Mouse (Mus musculus) heart, embryonic 11.5 days (tissue): Measurements from ENCODE around the gene Ppp3r2. TPM values are rescaled to one million over a fixed set of nuclear protein-coding genes. Genes with fewer than 3 reads are reported as not detected.

Source experiments
- ATAC-seq: fragments of 200-750 bp; cut with Nextera tagmentation; replicated peaks from 2 replicates; pipeline ENCODE4 v1.8.0; 2017; ENCODE audit warnings: moderate library complexity; ENCODE audit not compliant: insufficient number of reproducible peaks, low FRiP score, low TSS enrichment
- H3K27ac ChIP-seq: fragments of 300-500 bp; sonication (generic); 2 replicates; pipeline ENCODE4 v1.5.1; 2014; ENCODE audit warnings: mild to moderate bottlenecking, low read depth, low read length
- H3K27me3 ChIP-seq: fragments of 300-500 bp; sonication (generic); 2 replicates; pipeline ENCODE4 v1.6.1; 2014; ENCODE audit warnings: mild to moderate bottlenecking, low read length, mixed read lengths; ENCODE audit not compliant: control insufficient read depth, insufficient read depth
- H3K36me3 ChIP-seq: fragments of 300-500 bp; sonication (generic); 2 replicates; pipeline ENCODE4 v1.6.1; 2014; ENCODE audit warnings: mild to moderate bottlenecking, low read length, moderate library complexity, mixed read lengths; ENCODE audit not compliant: control insufficient read depth, insufficient read depth
- H3K4me1 ChIP-seq: fragments of 300-500 bp; sonication (generic); 2 replicates; pipeline ENCODE4 v1.6.1; 2014; ENCODE audit warnings: low read length; ENCODE audit not compliant: control insufficient read depth, insufficient read depth
- H3K4me2 ChIP-seq: fragments of 300-500 bp; sonication (generic); 2 replicates; pipeline ENCODE4 v1.6.1; 2014; ENCODE audit warnings: mild to moderate bottlenecking, moderate library complexity
- H3K4me3 ChIP-seq: fragments of 300-500 bp; sonication (generic); 2 replicates; pipeline ENCODE4 v1.5.1; 2014; ENCODE audit warnings: low read depth, low read length
- H3K9ac ChIP-seq: fragments of 300-500 bp; sonication (generic); 2 replicates; pipeline ENCODE4 v1.6.1; 2014; ENCODE audit warnings: mild to moderate bottlenecking, low read depth, low read length, moderate library complexity
- H3K9me3 ChIP-seq: fragments of 300-500 bp; sonication (generic); replicated peaks from 2 replicates; pipeline ENCODE4 v1.6.1; 2016; ENCODE audit warnings: low read length; ENCODE audit not compliant: control insufficient read depth
- WGBS: fragments of 180-500 bp; shearing (Covaris S2); extraction: QIAGEN DNeasy Blood & Tissue Kit; methylation state at CpG from one replicate; pipeline ENCODE4 v1.1.7; 2014; ENCODE audit not compliant: insufficient replicate concordance; 5-methylcytosine and 5-hydroxymethylcytosine counted together
- polyA plus RNA-seq: library from polyadenylated mRNA; unstranded; fragments of >200 nt; fragmentation: Nextera tagmentation; extraction: Ambion mirVana; gene quantifications from 2 replicates; pipeline ENCODE4 v1.2.1, GENCODE M21; 2014

Ppp3r2 gene
- 0.27 TPM in 1 of 2 replicates, not detected in the other for polyA plus RNA-seq

- 72% methylated on average over 13 of the region's 13 CpGs for WGBS
Measured at GRCm38 (mm10) chr4:49681812-49682211, at the start of gene Ppp3r2. Ppp3r2 (minus strand) TSS chr4:49682024.

DNA sequence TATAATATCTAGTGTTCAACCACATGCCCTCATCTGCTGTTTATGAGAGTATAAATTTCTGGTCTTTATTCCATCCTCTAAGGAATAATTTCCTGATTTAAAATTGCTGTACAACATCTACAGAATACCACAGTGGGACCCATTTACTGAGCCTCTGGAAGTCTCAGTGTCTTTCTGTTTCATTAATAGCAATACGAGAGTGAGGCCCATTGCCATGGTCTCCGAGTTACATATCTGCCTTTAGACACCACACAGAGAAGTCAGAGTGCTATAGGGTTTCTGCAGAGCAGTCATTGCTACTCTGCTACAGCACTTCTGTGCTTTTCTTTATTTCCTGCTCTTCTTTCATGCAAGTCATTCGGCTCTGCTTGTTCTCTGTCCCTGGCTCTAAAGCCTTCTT, 47.5 kb upstream of the Ppp3r2 start:
- Histone ChIP-seq H3K4me2 (no peak overlapping the region), H3K4me1 (no peaks in the 10 kb centered on the region), H3K9ac (no peak overlapping the region), H3K27me3 (no peaks in the 10 kb centered on the region), H3K36me3 (no peaks in the 10 kb centered on the region), H3K9me3 (no peaks in the 10 kb centered on the region), H3K27ac (no peak overlapping the region), H3K4me3 (no peak overlapping the region)
- no peak for ATAC-seq
- 75% methylated on average over 3 of the region's 3 CpGs for WGBS

More at GRCm38 (mm10) chr4:49681812-49682211, at the start of gene Ppp3r2:
- ATAC-seq = no peak
- H3K4me3 ChIP-seq = no peak within 1 kb of the TSS
- H3K36me3 ChIP-seq = no peaks in the 10 kb centered on the region
- no peaks in the 10 kb centered on the region for H3K4me1 ChIP-seq
- no peaks in the 10 kb centered on the region for H3K27me3 ChIP-seq
- H3K27ac ChIP-seq = no peak within 1 kb of the TSS
- H3K4me2 ChIP-seq = no peak within 1 kb of the TSS
- H3K9me3 ChIP-seq = no peaks in the 10 kb centered on the region
- no peak within 1 kb of the TSS for H3K9ac ChIP-seq

- Histone ChIP-seq H3K9me3 (no peaks in the 10 kb centered on the region), H3K9ac (no peak overlapping the region), H3K4me3 (no peak overlapping the region), H3K27ac (no peak overlapping the region), H3K36me3 (no peaks in the 10 kb centered on the region), H3K4me2 (no peak overlapping the region), H3K27me3 (no peaks in the 10 kb centered on the region), H3K4me1 (no peaks in the 10 kb centered on the region)
- WGBS = 89% methylated on average over 2 of the region's 2 CpGs
- ATAC-seq = no peak
Measured at GRCm38 (mm10) chr4:49723908-49724307, 42.1 kb upstream of the Ppp3r2 start.

DNA sequence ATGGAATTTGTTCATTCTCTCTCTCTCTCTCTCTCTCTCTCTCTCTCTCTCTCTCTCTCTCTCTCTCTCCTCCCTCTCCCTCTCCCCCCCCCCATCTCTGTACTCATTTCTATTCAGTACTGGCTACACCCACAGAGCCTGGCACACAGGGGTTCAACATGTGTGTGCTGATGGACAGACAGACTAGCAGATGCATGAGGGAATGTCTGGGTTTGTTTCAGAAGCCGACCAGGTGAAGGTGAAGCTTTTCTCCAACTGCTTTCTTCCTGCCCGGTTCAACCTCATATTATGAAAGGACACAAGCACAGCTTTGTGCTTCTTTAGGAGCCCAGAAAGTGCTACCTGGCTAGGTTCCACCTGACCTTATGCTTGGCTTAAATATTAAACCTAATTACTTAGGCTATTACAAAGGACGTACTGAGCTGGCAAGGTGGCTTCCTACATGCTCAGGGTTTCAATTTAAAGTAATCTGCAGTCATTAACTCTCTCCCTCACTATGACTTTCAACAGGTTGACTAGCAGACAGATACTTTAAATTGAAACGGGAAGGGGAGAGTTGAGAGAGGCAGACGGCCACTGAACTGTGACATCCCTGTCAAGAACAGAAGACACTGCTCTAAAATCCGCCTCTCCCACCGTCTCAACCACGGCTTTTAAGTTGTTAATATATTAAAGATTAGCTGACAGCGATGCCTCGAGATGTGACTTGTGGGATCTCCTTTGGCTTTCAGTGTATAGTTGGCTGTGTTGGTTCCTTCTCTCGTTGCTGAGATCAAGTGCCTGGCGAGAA, 9.8 kb upstream of the Ppp3r2 start:
- Histone ChIP-seq H3K4me3 (no peak overlapping the region), H3K4me2 (no peak overlapping the region), H3K9me3 (no peaks in the 10 kb centered on the region), H3K9ac (no peak overlapping the region), H3K36me3 (no peaks in the 10 kb centered on the region), H3K4me1 (no peaks in the 10 kb centered on the region), H3K27me3 (no peaks in the 10 kb centered on the region), H3K27ac (no peak overlapping the region)
- no peak for ATAC-seq
- 74% methylated on average over 12 of the region's 12 CpGs for WGBS

- Histone ChIP-seq H3K4me2 (no peak overlapping the region), H3K4me1 (no peaks in the 10 kb centered on the region), H3K36me3 (no peaks in the 10 kb centered on the region), H3K27ac (no peak overlapping the region), H3K9ac (no peak overlapping the region), H3K27me3 (no peaks in the 10 kb centered on the region), H3K9me3 (no peaks in the 10 kb centered on the region), H3K4me3 (no peak overlapping the region)
- 25% methylated on average over 9 of the region's 9 CpGs for WGBS
- no peak for ATAC-seq
Measured at GRCm38 (mm10) chr4:49688594-49689288, 6.9 kb upstream of the Ppp3r2 start.

DNA sequence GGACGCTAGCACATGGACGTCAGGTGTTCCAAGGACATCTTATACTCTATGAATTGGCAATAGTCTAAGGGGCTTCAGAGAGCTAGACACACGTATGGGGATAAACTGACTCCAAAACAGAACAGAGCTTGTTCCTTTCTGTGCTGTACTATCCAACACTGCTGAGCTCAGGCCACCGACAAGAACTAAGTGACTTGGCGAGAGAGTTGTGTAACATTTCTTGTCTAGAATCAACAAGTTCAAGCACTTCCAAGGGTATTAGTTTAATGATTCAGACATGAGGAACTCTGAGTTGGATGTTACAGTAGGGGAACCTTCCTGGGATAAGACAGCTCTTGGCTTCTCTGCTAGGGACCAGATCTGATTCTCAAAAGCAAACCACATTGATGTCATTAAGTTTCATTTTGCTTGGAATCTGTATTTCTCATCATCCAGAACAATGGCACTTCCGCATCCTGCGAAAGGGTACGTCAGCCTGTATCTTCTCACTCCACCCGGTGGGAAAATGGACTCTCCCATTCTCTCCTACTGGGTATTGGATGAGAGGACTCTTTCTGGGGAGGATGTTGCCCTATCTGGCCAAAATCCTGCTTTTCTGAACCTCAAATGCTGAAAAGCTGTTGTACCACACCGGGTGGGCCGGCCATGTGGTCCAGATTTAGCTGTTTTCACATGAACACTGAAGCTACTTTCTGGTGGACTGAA, 1.5 kb downstream of the Ppp3r2 start:
- 83% methylated on average over 11 of the region's 11 CpGs for WGBS
- Histone ChIP-seq H3K4me1 (peaks cover 2% of the 10 kb centered on the region; the same call in 1 of the 2 replicates), H3K4me2 (no peak overlapping the region), H3K36me3 (no peaks in the 10 kb centered on the region), H3K4me3 (no peak overlapping the region), H3K27me3 (no peaks in the 10 kb centered on the region), H3K27ac (no peak overlapping the region), H3K9me3 (no peaks in the 10 kb centered on the region), H3K9ac (no peak overlapping the region)
- no peak for ATAC-seq

DNA sequence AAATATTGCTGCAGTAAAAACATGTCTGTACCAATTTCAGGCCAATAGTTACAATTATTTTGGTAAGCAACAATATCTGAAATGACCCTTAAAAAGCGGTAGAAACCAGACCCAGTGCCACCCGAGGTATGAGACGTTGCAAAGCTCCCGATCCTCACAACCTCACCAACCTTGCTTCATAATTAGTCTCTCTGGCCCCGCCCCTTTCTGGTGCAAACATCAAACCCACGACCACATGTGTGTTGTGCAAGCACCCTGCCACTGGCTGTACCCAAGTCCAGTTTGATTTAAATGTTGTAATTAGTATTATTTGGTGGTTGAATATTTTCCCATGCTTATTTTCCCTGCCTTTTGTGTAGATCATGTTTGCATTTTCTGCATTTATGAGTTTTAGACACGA, 5.0 kb downstream of the Ppp3r2 start:
- H3K27me3 ChIP-seq = no peaks in the 10 kb centered on the region
- H3K9ac ChIP-seq = no peak overlapping the region
- no peak overlapping the region for H3K4me2 ChIP-seq
- WGBS = 72% methylated on average over 7 of the region's 7 CpGs
- H3K27ac ChIP-seq = no peak overlapping the region
- H3K4me1 ChIP-seq = peaks cover 2% of the 10 kb centered on the region; the same call in 1 of the 2 replicates
- H3K36me3 ChIP-seq = no peaks in the 10 kb centered on the region
- no peak overlapping the region for H3K4me3 ChIP-seq
- H3K9me3 ChIP-seq = no peaks in the 10 kb centered on the region
- no peak for ATAC-seq

- 65% methylated on average over 6 of the region's 6 CpGs for WGBS
- no peak overlapping the region for H3K4me3 ChIP-seq
- H3K36me3 ChIP-seq = no peaks in the 10 kb centered on the region
- no peak overlapping the region for H3K27ac ChIP-seq
- H3K9me3 ChIP-seq = no peaks in the 10 kb centered on the region
- H3K4me2 ChIP-seq = no peak overlapping the region
- no peak for ATAC-seq
- H3K4me1 ChIP-seq = peaks cover 2% of the 10 kb centered on the region; the same call in 1 of the 2 replicates
- no peaks in the 10 kb centered on the region for H3K27me3 ChIP-seq
- no peak overlapping the region for H3K9ac ChIP-seq
Measured at GRCm38 (mm10) chr4:49676071-49676470, 5.8 kb downstream of the Ppp3r2 start.
